Mouse (Mus musculus): Measurements from ENCODE around the gene Srrt. TPM values are rescaled to one million over a fixed set of nuclear protein-coding genes. Genes with fewer than 3 reads are reported as not detected.
A peak's percentile ranks its signal among the peaks of the same experiment; 100 is the strongest.

The Srrt gene
- polyA plus RNA-seq, 1 experiment from 2014 or later: 105 TPM

DNA sequence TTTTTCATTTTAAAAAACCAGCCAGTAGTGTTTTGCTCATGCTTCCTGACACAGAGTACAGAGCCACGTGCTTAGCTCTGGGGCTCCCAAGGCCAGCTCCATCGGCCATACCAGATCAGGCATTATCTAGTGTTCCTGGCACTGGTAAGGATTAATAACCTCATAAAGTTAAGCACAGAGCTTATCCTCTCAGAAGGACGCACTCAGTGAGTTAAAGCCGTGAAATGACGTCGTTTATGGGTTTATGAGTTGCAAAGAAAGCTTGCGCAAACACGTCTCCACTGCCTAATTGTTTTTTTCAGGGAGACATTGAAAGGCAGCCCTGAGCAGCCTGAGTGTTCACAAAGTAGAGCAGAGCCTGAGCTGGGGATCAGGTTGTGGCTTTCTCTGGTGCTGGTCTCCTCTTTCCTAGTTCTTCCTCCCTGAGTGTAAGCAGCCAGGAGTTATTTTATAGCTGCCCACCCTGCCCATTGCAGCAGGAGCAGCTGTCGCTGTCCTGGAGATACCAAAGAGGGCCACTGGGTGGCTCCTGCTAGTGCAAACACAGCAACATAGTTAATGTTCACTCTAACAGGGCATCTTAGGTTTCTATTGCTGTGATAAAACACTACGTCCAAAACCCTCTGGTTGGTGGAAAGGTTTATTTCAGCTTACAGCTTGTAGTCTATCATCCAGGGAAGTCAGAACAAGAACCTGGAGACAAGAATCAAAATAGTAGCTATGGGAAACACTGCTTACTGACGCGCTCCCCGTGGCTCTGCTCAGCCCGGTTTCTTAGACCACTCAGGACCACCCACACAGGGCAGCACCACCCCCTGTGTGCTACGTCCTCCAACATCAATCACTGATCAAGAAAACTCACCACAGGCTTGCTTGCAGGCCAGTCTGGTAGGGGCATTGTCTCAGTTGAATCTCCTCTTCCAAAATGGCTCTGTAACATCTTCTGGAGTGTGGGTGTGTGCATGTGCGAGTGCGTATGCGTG is 29.8 kb downstream of the Srrt start:
- H3K27ac ChIP-seq: no peak overlapping the region
- peaks cover 4% of the 10 kb centered on the region for H3K4me1 ChIP-seq (replicated peaks)
- 51% methylated on average over 18 of the region's 18 CpGs for WGBS
- 0 out of 2 replicates have a peak, but pooled peaks cover under 1% of the 10 kb centered on the region for H3K27me3 ChIP-seq
- peaks cover 4% of the 10 kb centered on the region; the same call in 1 of the 2 replicates for H3K9me3 ChIP-seq
- no peaks in the 10 kb centered on the region for H3K36me3 ChIP-seq
- ATAC-seq (ENCODE audit: low FRiP score): no peak; the same call in 1 of the 2 replicates
- no peak overlapping the region for H3K4me3 ChIP-seq
- peak overlapping the region; percentile 23 for H3K4me2 ChIP-seq
- 0 out of 2 replicates have a peak overlapping the region, but pooled peaks have one; percentile 24 for H3K9ac ChIP-seq

DNA sequence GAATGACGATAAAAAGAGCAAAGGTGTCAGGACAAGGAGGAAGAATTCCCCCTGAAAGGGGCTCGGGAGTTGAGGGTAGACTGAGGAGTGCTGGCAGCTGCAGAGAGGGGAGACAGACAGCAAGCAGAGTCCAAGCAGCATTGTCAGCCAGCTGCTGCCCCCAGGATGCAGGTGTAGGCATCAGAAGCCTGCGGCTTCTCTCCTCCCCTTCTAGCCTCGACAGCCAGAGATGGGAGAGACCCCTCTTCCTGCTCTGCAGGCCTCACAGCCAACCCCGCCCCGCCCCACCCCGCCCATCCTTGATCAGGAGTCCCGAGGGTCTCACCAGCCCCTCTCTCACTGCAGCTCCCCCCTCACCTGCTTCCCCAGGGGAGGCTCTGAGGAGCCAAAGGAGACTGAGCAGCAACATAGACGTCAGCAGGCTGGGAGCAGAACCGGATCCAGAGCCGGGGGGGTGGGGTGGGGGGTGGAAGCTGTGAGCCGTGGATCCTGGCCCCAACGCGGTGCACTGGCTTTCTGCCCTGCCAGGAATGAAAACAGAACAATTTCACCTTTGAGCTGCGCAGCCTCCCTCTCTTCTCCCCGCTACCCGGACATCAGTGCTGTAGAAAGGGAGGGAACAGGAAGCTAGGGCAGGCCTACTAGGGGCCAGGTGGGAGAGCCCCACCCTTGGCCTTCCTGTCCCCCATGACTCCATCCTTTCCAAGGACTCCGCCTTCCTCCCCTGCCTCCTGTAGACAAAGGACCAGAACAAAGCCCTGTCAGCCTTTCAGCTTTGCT is 39.2 kb downstream of the Srrt start:
- no peak for ATAC-seq (ENCODE audit: low FRiP score)
- Histone ChIP-seq H3K9ac (no peak overlapping the region), H3K27me3 (0 out of 2 replicates have a peak, but pooled peaks cover 5% of the 10 kb centered on the region), H3K9me3 (peaks cover 3% of the 10 kb centered on the region; the same call in 1 of the 2 replicates), H3K4me1 (replicated peaks) (peaks cover 5% of the 10 kb centered on the region; the same call in 1 of the 2 replicates), H3K27ac (no peak overlapping the region), H3K4me3 (no peak overlapping the region), H3K4me2 (0 out of 2 replicates have a peak overlapping the region, but pooled peaks have one; percentile 19), H3K36me3 (no peaks in the 10 kb centered on the region)
- 28% methylated on average over 17 of the region's 18 CpGs for WGBS

DNA sequence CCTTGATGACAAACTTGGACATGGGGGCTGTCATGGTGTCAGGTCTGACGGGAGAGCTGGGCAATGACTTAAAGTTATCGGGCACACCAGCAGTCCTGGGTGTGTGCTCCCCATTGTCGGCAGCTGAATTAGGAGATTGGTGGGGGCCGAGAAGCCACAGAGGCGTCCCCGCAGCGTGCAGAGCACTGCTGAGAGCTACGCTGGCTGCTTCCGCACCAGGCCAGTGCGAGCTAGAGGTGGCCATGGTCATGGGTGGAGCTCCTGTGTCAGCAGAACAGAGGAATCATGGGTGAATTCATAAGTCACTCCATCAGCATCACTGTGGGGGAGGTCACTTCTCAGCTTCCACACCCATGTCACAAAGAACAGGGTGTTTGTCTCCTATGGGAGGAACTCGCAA is 42.7 kb downstream of the Srrt start:
- no peaks in the 10 kb centered on the region for H3K9me3 ChIP-seq
- WGBS: 92% methylated on average over 11 of the region's 11 CpGs
- no peak overlapping the region for H3K9ac ChIP-seq
- peaks cover 5% of the 10 kb centered on the region; the same call in 1 of the 2 replicates for H3K4me1 ChIP-seq (replicated peaks)
- no peaks in the 10 kb centered on the region for H3K36me3 ChIP-seq
- H3K27ac ChIP-seq: no peak overlapping the region
- H3K4me3 ChIP-seq: no peak overlapping the region
- no peak for ATAC-seq (ENCODE audit: low FRiP score)
- H3K4me2 ChIP-seq: no peak overlapping the region
- 0 out of 2 replicates have a peak, but pooled peaks cover 5% of the 10 kb centered on the region for H3K27me3 ChIP-seq

DNA sequence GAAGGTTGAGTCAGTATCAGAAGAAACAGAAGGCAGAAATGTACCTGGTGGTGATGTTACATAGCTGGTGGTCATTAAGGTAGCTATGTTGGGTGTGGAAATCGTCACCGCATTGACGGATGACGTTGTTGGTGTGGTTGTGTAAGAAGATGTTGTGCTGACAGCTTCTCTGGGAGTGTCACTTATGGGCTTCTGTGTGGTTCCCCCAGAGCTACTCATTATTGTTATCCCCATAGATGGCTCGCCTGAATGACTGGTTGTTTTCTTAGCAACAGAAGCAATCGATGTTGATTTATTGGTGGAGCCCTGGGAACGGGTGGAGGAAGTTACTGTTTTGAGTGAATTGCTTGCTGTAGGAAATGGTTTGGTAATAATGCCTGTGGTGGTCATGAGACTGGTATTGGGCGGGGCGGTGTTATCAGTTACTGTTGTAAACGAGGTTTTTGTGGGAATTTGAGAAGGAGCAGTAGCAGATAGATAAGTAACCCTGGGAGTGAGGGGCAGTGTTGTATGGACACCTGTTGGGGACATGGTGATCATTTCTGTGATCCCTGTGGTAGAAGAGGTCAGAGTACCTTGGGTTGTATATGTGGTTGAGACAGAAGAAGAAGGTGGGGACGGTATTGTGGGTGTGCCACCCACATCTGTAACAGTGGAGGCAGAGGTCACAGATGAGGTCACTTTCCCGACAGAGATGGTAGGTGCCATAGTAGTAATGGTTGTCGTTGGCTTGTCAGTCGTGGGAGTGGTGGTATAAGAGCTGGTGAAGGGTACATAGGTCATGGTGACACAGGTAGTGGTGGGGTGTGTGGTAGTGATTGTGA is 43.4 kb downstream of the Srrt start:
- H3K4me2 ChIP-seq: no peak overlapping the region
- H3K9me3 ChIP-seq: no peaks in the 10 kb centered on the region
- WGBS: 91% methylated on average over 14 of the region's 14 CpGs
- ATAC-seq (ENCODE audit: low FRiP score): no peak
- H3K27me3 ChIP-seq: 0 out of 2 replicates have a peak, but pooled peaks cover 5% of the 10 kb centered on the region
- H3K4me3 ChIP-seq: no peak overlapping the region
- peaks cover 5% of the 10 kb centered on the region; the same call in 1 of the 2 replicates for H3K4me1 ChIP-seq (replicated peaks)
- H3K27ac ChIP-seq: no peak overlapping the region
- H3K36me3 ChIP-seq: no peaks in the 10 kb centered on the region
- no peak overlapping the region for H3K9ac ChIP-seq

Small RNAs within 50 kb of the gene (microRNA-seq; reads per million reads assigned to microRNA genes)
- gene Mir7036: 0.93 reads per million
- gene Mir8116: not detected

Other genes starting within 250 kb of the Srrt start
- 0.06 and 0.16 TPM in 2 replicates for gene Serpine1, start 235.4 kb downstream of the Srrt start, polyA plus RNA-seq (2015; fragmentation: Nextera tagmentation; extraction: Ambion mirVana)
- 2.4 and 2.8 TPM in 2 replicates for gene Trim56, start 191.5 kb downstream of the Srrt start, polyA plus RNA-seq (2015; fragmentation: Nextera tagmentation; extraction: Ambion mirVana)
- not detected in 2 replicates for gene Muc3, start 158.4 kb downstream of the Srrt start, polyA plus RNA-seq (2015; fragmentation: Nextera tagmentation; extraction: Ambion mirVana)
- 0.12 and 0.13 TPM in 2 replicates for gene Muc3a, start 95.3 kb downstream of the Srrt start, polyA plus RNA-seq (2015; fragmentation: Nextera tagmentation; extraction: Ambion mirVana)
- 22.2 and 23.8 TPM in 2 replicates for gene Ache, start 20.2 kb downstream of the Srrt start, polyA plus RNA-seq (2015; fragmentation: Nextera tagmentation; extraction: Ambion mirVana)
- 12.9 and 14.1 TPM in 2 replicates for gene Ufsp1, start 13.0 kb downstream of the Srrt start, polyA plus RNA-seq (2015; fragmentation: Nextera tagmentation; extraction: Ambion mirVana)
- 19.2 and 20.0 TPM in 2 replicates for gene Trip6, start 6.7 kb upstream of the Srrt start, polyA plus RNA-seq (2015; fragmentation: Nextera tagmentation; extraction: Ambion mirVana)
- gene Slc12a9, start 25.9 kb upstream of the Srrt start, polyA plus RNA-seq (2015; fragmentation: Nextera tagmentation; extraction: Ambion mirVana): 25.8 and 27.4 TPM in 2 replicates
- 9.2 and 9.4 TPM in 2 replicates for gene Ephb4, start 42.4 kb upstream of the Srrt start, polyA plus RNA-seq (2015; fragmentation: Nextera tagmentation; extraction: Ambion mirVana)
- gene Zan, start 169.4 kb upstream of the Srrt start, polyA plus RNA-seq (2015; fragmentation: Nextera tagmentation; extraction: Ambion mirVana): 0.06 and 0.08 TPM in 2 replicates
- 82.2 and 85.1 TPM in 2 replicates for gene Pop7, start 194.8 kb upstream of the Srrt start, polyA plus RNA-seq (2015; fragmentation: Nextera tagmentation; extraction: Ambion mirVana)
- gene Gigyf1, start 210.9 kb upstream of the Srrt start, polyA plus RNA-seq (2015; fragmentation: Nextera tagmentation; extraction: Ambion mirVana): 17.9 and 19.5 TPM in 2 replicates
- not detected in 2 replicates for gene Epo, start 225.6 kb upstream of the Srrt start, polyA plus RNA-seq (2015; fragmentation: Nextera tagmentation; extraction: Ambion mirVana)
- 529 and 536 TPM in 2 replicates for gene Gnb2, start 225.8 kb upstream of the Srrt start, polyA plus RNA-seq (2015; fragmentation: Nextera tagmentation; extraction: Ambion mirVana)
- 256 and 271 TPM in 2 replicates for gene Actl6b, start 245.8 kb upstream of the Srrt start, polyA plus RNA-seq (2015; fragmentation: Nextera tagmentation; extraction: Ambion mirVana)